Mouse (Mus musculus): Measurements from ENCODE around the gene Id3. TPM values are rescaled to one million over a fixed set of nuclear protein-coding genes. Genes with fewer than 3 reads are reported as not detected.

Gene Id3
- polyA plus RNA-seq, 1 experiment from 2014 or later: 404 TPM

- 75% methylated on average over 3 of the region's 3 CpGs for WGBS
- ATAC-seq (ENCODE audit: low read depth) (no peak), DNase-seq (ENCODE audit: low spot score) (no peak)
- Histone ChIP-seq H3K27ac (replicated peaks; ENCODE audit: low read depth, low read length) (no peak overlapping the region), H3K36me3 (ENCODE audit: control insufficient read depth, insufficient read depth, low read length) (no peaks in the 10 kb centered on the region), H3K4me3 (ENCODE audit: low read depth, low read length) (no peak overlapping the region), H3K4me2 (ENCODE audit: low read depth, low read length) (no peak overlapping the region), H3K27me3 (replicated peaks; ENCODE audit: control insufficient read depth, insufficient read depth, low read length) (no peaks in the 10 kb centered on the region), H3K4me1 (ENCODE audit: control insufficient read depth, insufficient read depth, low read length) (no peaks in the 10 kb centered on the region), H3K9me3 (ENCODE audit: control insufficient read depth, low read length) (no peaks in the 10 kb centered on the region), H3K9ac (ENCODE audit: low read depth, low read length) (no peak overlapping the region)
These were observed 24.4 kb downstream of the Id3 start for GRCm38 (mm10) chr4:136167701-136168100.

GRCm38 (mm10) chr4:136170401-136170800, 27.1 kb downstream of the Id3 start:
- ATAC-seq (ENCODE audit: low read depth) (no peak), DNase-seq (ENCODE audit: low spot score) (no peak)
- no peak overlapping the region for H3K4me2 ChIP-seq (ENCODE audit: low read depth, low read length)
- H3K4me1 ChIP-seq (ENCODE audit: control insufficient read depth, insufficient read depth, low read length): peaks cover 10% of the 10 kb centered on the region
- WGBS: 80% methylated on average over 4 of the region's 4 CpGs
- H3K27ac ChIP-seq (replicated peaks; ENCODE audit: low read depth, low read length): no peak overlapping the region
- no peak overlapping the region for H3K4me3 ChIP-seq (ENCODE audit: low read depth, low read length)
- H3K36me3 ChIP-seq (ENCODE audit: control insufficient read depth, insufficient read depth, low read length): no peaks in the 10 kb centered on the region
- no peaks in the 10 kb centered on the region for H3K9me3 ChIP-seq (ENCODE audit: control insufficient read depth, low read length)
- no peak overlapping the region for H3K9ac ChIP-seq (ENCODE audit: low read depth, low read length)
- H3K27me3 ChIP-seq (replicated peaks; ENCODE audit: control insufficient read depth, insufficient read depth, low read length): no peaks in the 10 kb centered on the region

- DNase-seq (ENCODE audit: low spot score) (no peak), ATAC-seq (ENCODE audit: low read depth) (0 out of 2 replicates have a peak, but pooled peaks have one; percentile 24)
- no peaks in the 10 kb centered on the region for H3K27me3 ChIP-seq (replicated peaks; ENCODE audit: control insufficient read depth, insufficient read depth, low read length)
- H3K27ac ChIP-seq (replicated peaks; ENCODE audit: low read depth, low read length): no peak overlapping the region
- H3K4me3 ChIP-seq (ENCODE audit: low read depth, low read length): peak overlapping the region; percentile 76
- H3K4me2 ChIP-seq (ENCODE audit: low read depth, low read length): peak overlapping the region; percentile 100
- peaks cover 10% of the 10 kb centered on the region for H3K4me1 ChIP-seq (ENCODE audit: control insufficient read depth, insufficient read depth, low read length)
- no peaks in the 10 kb centered on the region for H3K36me3 ChIP-seq (ENCODE audit: control insufficient read depth, insufficient read depth, low read length)
- peak overlapping the region; percentile 65; the same call in 1 of the 2 replicates for H3K9ac ChIP-seq (ENCODE audit: low read depth, low read length)
- 25% methylated on average over 12 of the region's 12 CpGs for WGBS
- H3K9me3 ChIP-seq (ENCODE audit: control insufficient read depth, low read length): no peaks in the 10 kb centered on the region
These were observed 28.2 kb downstream of the Id3 start for GRCm38 (mm10) chr4:136171455-136171854.

GRCm38 (mm10) chr4:136172011-136172541, 28.8 kb downstream of the Id3 start, which contains the start of gene E2f2:
Gene E2f2 (plus strand): TSS chr4:136172394.
- peak within 1 kb of the TSS; percentile 80 for H3K27ac ChIP-seq (replicated peaks; ENCODE audit: low read depth, low read length)
- H3K4me1 ChIP-seq (ENCODE audit: control insufficient read depth, insufficient read depth, low read length): peaks cover 13% of the 10 kb centered on the region
- under 1% methylated on average over 31 of the region's 35 CpGs for WGBS
- peak within 1 kb of the TSS; percentile 73 for H3K9ac ChIP-seq (ENCODE audit: low read depth, low read length)
- H3K4me3 ChIP-seq (ENCODE audit: low read depth, low read length): peak within 1 kb of the TSS; percentile 76
- no peaks in the 10 kb centered on the region for H3K9me3 ChIP-seq (ENCODE audit: control insufficient read depth, low read length)
- DNase-seq (ENCODE audit: low spot score) (peak; percentile 93), ATAC-seq (ENCODE audit: low read depth) (peak; percentile 45)
- no peaks in the 10 kb centered on the region for H3K36me3 ChIP-seq (ENCODE audit: control insufficient read depth, insufficient read depth, low read length)
- H3K4me2 ChIP-seq (ENCODE audit: low read depth, low read length): peak within 1 kb of the TSS; percentile 100
- no peaks in the 10 kb centered on the region for H3K27me3 ChIP-seq (replicated peaks; ENCODE audit: control insufficient read depth, insufficient read depth, low read length)

GRCm38 (mm10) chr4:136172542-136173209, 29.4 kb downstream of the Id3 start:
- peak overlapping the region; percentile 80 for H3K27ac ChIP-seq (replicated peaks; ENCODE audit: low read depth, low read length)
- no peaks in the 10 kb centered on the region for H3K9me3 ChIP-seq (ENCODE audit: control insufficient read depth, low read length)
- no peaks in the 10 kb centered on the region for H3K27me3 ChIP-seq (replicated peaks; ENCODE audit: control insufficient read depth, insufficient read depth, low read length)
- DNase-seq (ENCODE audit: low spot score) (peak; percentile 75), ATAC-seq (ENCODE audit: low read depth) (no peak)
- no peaks in the 10 kb centered on the region for H3K36me3 ChIP-seq (ENCODE audit: control insufficient read depth, insufficient read depth, low read length)
- peak overlapping the region; percentile 76 for H3K4me3 ChIP-seq (ENCODE audit: low read depth, low read length)
- 0% methylated on average over 18 of the region's 67 CpGs for WGBS
- H3K9ac ChIP-seq (ENCODE audit: low read depth, low read length): peak overlapping the region; percentile 73
- peak overlapping the region; percentile 100 for H3K4me2 ChIP-seq (ENCODE audit: low read depth, low read length)
- peaks cover 19% of the 10 kb centered on the region for H3K4me1 ChIP-seq (ENCODE audit: control insufficient read depth, insufficient read depth, low read length)

GRCm38 (mm10) chr4:136173210-136173715, 30.0 kb downstream of the Id3 start:
- H3K9ac ChIP-seq (ENCODE audit: low read depth, low read length): peak overlapping the region; percentile 73
- no peak overlapping the region for H3K27ac ChIP-seq (replicated peaks; ENCODE audit: low read depth, low read length)
- DNase-seq (ENCODE audit: low spot score) (no peak), ATAC-seq (ENCODE audit: low read depth) (no peak)
- peak overlapping the region; percentile 100 for H3K4me2 ChIP-seq (ENCODE audit: low read depth, low read length)
- peaks cover 24% of the 10 kb centered on the region for H3K4me1 ChIP-seq (ENCODE audit: control insufficient read depth, insufficient read depth, low read length)
- H3K27me3 ChIP-seq (replicated peaks; ENCODE audit: control insufficient read depth, insufficient read depth, low read length): no peaks in the 10 kb centered on the region
- peak overlapping the region; percentile 76 for H3K4me3 ChIP-seq (ENCODE audit: low read depth, low read length)
- H3K9me3 ChIP-seq (ENCODE audit: control insufficient read depth, low read length): no peaks in the 10 kb centered on the region
- WGBS: 5% methylated on average over 14 of the region's 14 CpGs
- no peaks in the 10 kb centered on the region for H3K36me3 ChIP-seq (ENCODE audit: control insufficient read depth, insufficient read depth, low read length)

- Histone ChIP-seq H3K4me1 (ENCODE audit: control insufficient read depth, insufficient read depth, low read length) (peaks cover 25% of the 10 kb centered on the region), H3K27ac (replicated peaks; ENCODE audit: low read depth, low read length) (no peak overlapping the region), H3K4me3 (ENCODE audit: low read depth, low read length) (peak overlapping the region; percentile 76), H3K27me3 (replicated peaks; ENCODE audit: control insufficient read depth, insufficient read depth, low read length) (no peaks in the 10 kb centered on the region), H3K36me3 (ENCODE audit: control insufficient read depth, insufficient read depth, low read length) (no peaks in the 10 kb centered on the region), H3K4me2 (ENCODE audit: low read depth, low read length) (peak overlapping the region; percentile 100), H3K9ac (ENCODE audit: low read depth, low read length) (peak overlapping the region; percentile 73), H3K9me3 (ENCODE audit: control insufficient read depth, low read length) (no peaks in the 10 kb centered on the region)
- 68% methylated on average over 11 of the region's 13 CpGs for WGBS
- ATAC-seq (ENCODE audit: low read depth) (no peak), DNase-seq (ENCODE audit: low spot score) (peak; percentile 67)
These were observed 31.2 kb downstream of the Id3 start for GRCm38 (mm10) chr4:136174216-136175193.

- Histone ChIP-seq H3K27ac (replicated peaks; ENCODE audit: low read depth, low read length) (no peak overlapping the region), H3K9ac (ENCODE audit: low read depth, low read length) (no peak overlapping the region), H3K9me3 (ENCODE audit: control insufficient read depth, low read length) (no peaks in the 10 kb centered on the region), H3K4me1 (ENCODE audit: control insufficient read depth, insufficient read depth, low read length) (peaks cover 40% of the 10 kb centered on the region), H3K27me3 (replicated peaks; ENCODE audit: control insufficient read depth, insufficient read depth, low read length) (no peaks in the 10 kb centered on the region), H3K36me3 (ENCODE audit: control insufficient read depth, insufficient read depth, low read length) (no peaks in the 10 kb centered on the region), H3K4me3 (ENCODE audit: low read depth, low read length) (no peak overlapping the region), H3K4me2 (ENCODE audit: low read depth, low read length) (no peak overlapping the region)
- ATAC-seq (ENCODE audit: low read depth): no peak
- no peak for DNase-seq (ENCODE audit: low spot score)
- 62% methylated on average over 10 of the region's 10 CpGs for WGBS
These were observed 32.8 kb downstream of the Id3 start for GRCm38 (mm10) chr4:136176022-136176552.

All from embryonic facial prominence, embryonic 14.5 days (tissue).